Mouse (Mus musculus): ENCODE results near the gene Sema6c.

GRCm38 (mm10) chr3:95129226-95129651 is 31.0 kb upstream of the Sema6c start:
- TF ChIP-seq CTCF (IDR thresholded peaks at IDR 0.05; ENCODE audit: insufficient read depth, low read length) (no peak), POLR2A (IDR thresholded peaks at IDR 0.05; ENCODE audit: borderline replicate concordance, extremely low read depth, low read depth, low read length) (no peak)

All from lung, adult 2 months (tissue).